Mouse (Mus musculus) lung, embryonic 14.5 days (tissue): Measurements from ENCODE around the gene Mdm4. TPM values are rescaled to one million over a fixed set of nuclear protein-coding genes. Genes with fewer than 3 reads are reported as not detected.

ENCODE experiments used
- ATAC-seq: fragments of 200-750 bp; cut with Nextera tagmentation; 2 replicates; pipeline ENCODE4 v1.8.0; 2017; ENCODE audit warnings: mild to moderate bottlenecking, moderate TSS enrichment, moderate library complexity; ENCODE audit not compliant: insufficient read depth
- DNase-seq: peaks from one replicate; pipeline ENCODE4 v3.0.0-alpha.2; 2015
- H3K27ac ChIP-seq: fragments of 300-500 bp; sonication (generic); 2 replicates; pipeline ENCODE4 v1.5.1; 2014; ENCODE audit warnings: low read depth, mild to moderate bottlenecking, moderate library complexity
- H3K27me3 ChIP-seq: fragments of 300-500 bp; sonication (generic); 2 replicates; pipeline ENCODE4 v1.6.1; 2014; ENCODE audit warnings: low read length, control low read depth; ENCODE audit not compliant: insufficient read depth
- H3K36me3 ChIP-seq: fragments of 300-500 bp; sonication (generic); 2 replicates; pipeline ENCODE4 v1.6.1; 2014; ENCODE audit warnings: control low read depth; ENCODE audit not compliant: insufficient read depth
- H3K4me1 ChIP-seq: fragments of 300-500 bp; sonication (generic); 2 replicates; pipeline ENCODE4 v1.6.1; 2014; ENCODE audit warnings: antibody characterized with exemption, control low read depth; ENCODE audit not compliant: insufficient read depth
- H3K4me2 ChIP-seq: fragments of 300-500 bp; sonication (generic); 2 replicates; pipeline ENCODE4 v1.6.1; 2014; ENCODE audit warnings: mild to moderate bottlenecking
- H3K4me3 ChIP-seq: fragments of 300-500 bp; sonication (generic); 2 replicates; pipeline ENCODE4 v1.5.1; 2014; ENCODE audit warnings: low read depth, low read length
- H3K9ac ChIP-seq: fragments of 300-500 bp; sonication (generic); 2 replicates; pipeline ENCODE4 v1.6.1; 2014
- H3K9me3 ChIP-seq: fragments of 300-500 bp; sonication (generic); 2 replicates; pipeline ENCODE4 v1.6.1; 2016; ENCODE audit warnings: low read depth, low read length, control low read depth
- CTCF ChIP-seq: IDR thresholded peaks from 2 replicates; pipeline ENCODE4 v1.5.1; 2016; ENCODE audit warnings: antibody characterized with exemption, low read depth
- WGBS: fragments of 180-500 bp; shearing (Covaris S2); extraction: QIAGEN DNeasy Blood & Tissue Kit; methylation state at CpG from one replicate; pipeline ENCODE4 v1.1.7; 2014; 5-methylcytosine and 5-hydroxymethylcytosine counted together
- polyA plus RNA-seq: library from polyadenylated mRNA; unstranded; fragments of >200 nt; fragmentation: Nextera tagmentation; extraction: Ambion mirVana; gene quantifications from 2 replicates; pipeline ENCODE4 v1.2.1, GENCODE M21; 2014

The Mdm4 gene
- polyA plus RNA-seq = 43.4 and 49.5 TPM in 2 replicates

GRCm38 (mm10) chr1:133030461-133030860 lies at the start of gene Mdm4:
Mdm4 (minus strand) TSS chr1:133030561.
- Histone ChIP-seq H3K4me2 (no peak within 1 kb of the TSS), H3K9me3 (no peaks in the 10 kb centered on the region), H3K36me3 (no peaks in the 10 kb centered on the region), H3K9ac (no peak within 1 kb of the TSS), H3K27ac (no peak within 1 kb of the TSS), H3K4me1 (no peaks in the 10 kb centered on the region), H3K27me3 (no peaks in the 10 kb centered on the region), H3K4me3 (no peak within 1 kb of the TSS)
- DNase-seq (no peak), ATAC-seq (no peak)
- WGBS = 92% methylated on average over 5 of the region's 5 CpGs
- no peak for TF ChIP-seq CTCF

- Histone ChIP-seq H3K9me3 (no peaks in the 10 kb centered on the region), H3K4me3 (no peak overlapping the region), H3K27me3 (no peaks in the 10 kb centered on the region), H3K9ac (no peak overlapping the region), H3K4me2 (no peak overlapping the region), H3K36me3 (peaks cover 4% of the 10 kb centered on the region), H3K27ac (no peak overlapping the region), H3K4me1 (peaks cover 21% of the 10 kb centered on the region)
- DNase-seq (no peak), ATAC-seq (no peak)
- WGBS = 54% methylated on average over 9 of the region's 9 CpGs
- TF ChIP-seq CTCF = no peak
These were observed 49.8 kb upstream of the Mdm4 start for GRCm38 (mm10) chr1:133080079-133080561.

GRCm38 (mm10) chr1:133079509-133079908 lies 49.1 kb upstream of the Mdm4 start:
- DNase-seq = no peak
- no peak overlapping the region for H3K4me3 ChIP-seq
- H3K9me3 ChIP-seq = no peaks in the 10 kb centered on the region
- H3K36me3 ChIP-seq = peaks cover 4% of the 10 kb centered on the region
- no peak overlapping the region for H3K27ac ChIP-seq
- H3K4me2 ChIP-seq = no peak overlapping the region
- no peak for ATAC-seq
- peaks cover 21% of the 10 kb centered on the region for H3K4me1 ChIP-seq
- H3K9ac ChIP-seq = no peak overlapping the region
- no peak for TF ChIP-seq CTCF
- H3K27me3 ChIP-seq = no peaks in the 10 kb centered on the region
- WGBS = 89% methylated on average over 7 of the region's 7 CpGs

DNA sequence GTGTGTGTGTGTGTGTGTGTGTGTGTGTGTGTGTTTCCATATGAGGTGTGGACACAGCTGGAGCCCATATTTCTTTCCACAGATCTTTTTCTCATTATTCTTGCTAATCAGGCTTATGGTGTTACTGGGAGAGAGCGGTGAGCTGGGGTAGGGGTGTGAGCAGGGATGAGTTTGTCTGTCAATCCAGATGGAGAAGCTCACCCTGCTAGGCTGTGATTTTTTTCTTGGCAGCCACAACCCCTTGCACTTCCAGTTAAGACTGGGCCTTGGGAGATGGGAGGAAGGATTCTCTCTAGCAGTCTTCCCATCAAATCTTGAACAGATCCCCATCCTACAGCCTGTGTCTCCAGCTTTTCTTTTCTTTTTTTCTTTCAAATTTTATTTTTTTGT lies 48.0 kb upstream of the Mdm4 start:
- H3K4me1 ChIP-seq = peaks cover 25% of the 10 kb centered on the region
- H3K36me3 ChIP-seq = peaks cover 4% of the 10 kb centered on the region
- 43% methylated on average over 1 of the region's 1 CpGs for WGBS
- no peak overlapping the region for H3K9ac ChIP-seq
- H3K9me3 ChIP-seq = no peaks in the 10 kb centered on the region
- H3K4me2 ChIP-seq = no peak overlapping the region
- H3K27ac ChIP-seq = no peak overlapping the region
- peak; percentile 19; the same call in 1 of the 2 replicates for ATAC-seq
- peak; percentile 62 for DNase-seq
- H3K27me3 ChIP-seq = no peaks in the 10 kb centered on the region
- no peak overlapping the region for H3K4me3 ChIP-seq
- TF ChIP-seq CTCF = no peak

DNA sequence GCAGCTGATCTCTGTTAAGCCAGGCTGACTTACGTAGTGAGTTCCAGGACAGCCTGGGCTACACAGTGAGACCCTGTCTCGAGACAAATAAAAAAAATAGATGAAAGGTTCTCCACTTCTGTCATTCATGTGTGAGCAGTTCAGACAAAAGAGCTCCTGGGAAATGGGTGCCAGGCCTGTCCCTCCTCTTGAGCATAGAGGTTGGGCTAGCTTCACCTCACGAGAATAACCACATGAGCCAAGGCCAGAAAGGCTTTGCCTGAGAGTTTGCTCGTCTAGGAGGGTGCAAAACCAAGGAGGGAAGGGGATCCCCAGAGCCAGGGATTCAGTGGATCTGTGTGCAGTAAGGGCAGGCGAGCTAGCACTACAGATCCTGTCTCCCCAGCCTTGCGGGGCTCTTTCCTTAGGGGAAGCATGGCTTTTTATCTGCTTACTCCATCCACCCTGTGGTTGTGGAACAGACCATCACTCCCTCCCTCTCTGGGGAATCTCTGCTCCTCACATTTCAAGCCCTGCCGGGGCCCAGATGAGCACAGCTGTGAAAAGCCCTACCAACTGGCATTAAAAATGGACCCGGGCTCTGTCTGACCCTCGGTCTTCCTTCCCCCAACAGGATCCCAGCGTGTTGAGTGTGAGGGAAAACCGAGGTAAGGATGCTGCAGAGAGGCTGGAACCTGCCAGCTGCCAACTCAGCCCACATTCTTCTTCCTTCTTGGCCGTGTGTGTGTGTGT lies 47.4 kb upstream of the Mdm4 start:
- Histone ChIP-seq H3K36me3 (peaks cover 4% of the 10 kb centered on the region; the same call in 1 of the 2 replicates), H3K27ac (peak overlapping the region; percentile 65; the same call in 1 of the 2 replicates), H3K4me1 (peaks cover 30% of the 10 kb centered on the region), H3K4me3 (no peak overlapping the region), H3K9ac (no peak overlapping the region), H3K9me3 (no peaks in the 10 kb centered on the region), H3K4me2 (no peak overlapping the region), H3K27me3 (no peaks in the 10 kb centered on the region)
- peak; percentile 65 for DNase-seq
- peak; percentile 25 for ATAC-seq
- 40% methylated on average over 12 of the region's 12 CpGs for WGBS
- TF ChIP-seq CTCF = no peak

DNA sequence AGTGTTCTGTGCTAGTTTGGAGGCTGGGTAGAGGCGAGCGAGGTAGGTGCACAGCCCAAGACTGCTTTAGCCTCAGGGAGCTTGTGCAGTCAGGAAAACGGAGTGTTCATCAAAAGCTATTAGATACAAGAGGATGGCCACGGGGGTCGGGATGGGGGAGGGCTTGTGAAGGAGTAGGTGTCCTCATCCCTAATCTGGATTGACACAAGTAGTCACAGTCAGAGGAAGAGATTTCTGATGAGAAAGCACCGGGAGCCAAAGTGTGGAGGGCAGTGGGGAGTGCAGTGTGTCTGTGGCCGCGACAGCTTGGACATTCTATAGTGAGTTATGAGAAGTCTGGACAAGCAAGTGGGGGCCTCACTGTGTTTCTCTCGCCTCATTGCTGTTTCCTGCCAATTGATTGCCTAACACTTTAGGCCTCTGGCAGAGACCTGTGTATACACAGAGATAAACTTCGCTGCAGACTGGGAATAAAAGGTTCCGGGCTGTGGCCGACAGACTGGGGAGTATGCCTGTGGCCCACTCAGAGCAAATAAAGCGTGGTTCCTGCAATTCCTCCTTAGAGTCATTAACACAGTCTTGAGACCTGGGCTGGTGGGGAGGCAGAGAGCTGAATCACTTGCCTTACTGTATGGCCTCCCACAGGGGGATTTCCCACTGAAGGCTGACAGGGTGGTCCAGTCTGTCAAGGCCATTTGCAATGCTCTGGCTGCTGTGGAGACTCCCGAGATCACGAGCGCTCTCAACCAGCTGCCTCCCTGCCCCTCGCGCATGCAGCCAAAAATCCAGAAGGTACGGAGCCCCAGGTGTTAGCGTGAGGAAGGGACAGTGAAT lies 46.5 kb upstream of the Mdm4 start:
- H3K4me2 ChIP-seq = peak overlapping the region; percentile 10; the same call in 1 of the 2 replicates
- DNase-seq (peak; percentile 83), ATAC-seq (peak; percentile 70)
- H3K36me3 ChIP-seq = peaks cover 4% of the 10 kb centered on the region; the same call in 1 of the 2 replicates
- H3K27me3 ChIP-seq = no peaks in the 10 kb centered on the region
- H3K27ac ChIP-seq = peak overlapping the region; percentile 65; the same call in 1 of the 2 replicates
- no peak overlapping the region for H3K9ac ChIP-seq
- H3K4me1 ChIP-seq = peaks cover 31% of the 10 kb centered on the region
- 27% methylated on average over 20 of the region's 20 CpGs for WGBS
- TF ChIP-seq CTCF = no peak
- H3K9me3 ChIP-seq = no peaks in the 10 kb centered on the region
- H3K4me3 ChIP-seq = no peak overlapping the region
